Mouse (Mus musculus): Measurements from ENCODE around the gene Hspa8.

DNA sequence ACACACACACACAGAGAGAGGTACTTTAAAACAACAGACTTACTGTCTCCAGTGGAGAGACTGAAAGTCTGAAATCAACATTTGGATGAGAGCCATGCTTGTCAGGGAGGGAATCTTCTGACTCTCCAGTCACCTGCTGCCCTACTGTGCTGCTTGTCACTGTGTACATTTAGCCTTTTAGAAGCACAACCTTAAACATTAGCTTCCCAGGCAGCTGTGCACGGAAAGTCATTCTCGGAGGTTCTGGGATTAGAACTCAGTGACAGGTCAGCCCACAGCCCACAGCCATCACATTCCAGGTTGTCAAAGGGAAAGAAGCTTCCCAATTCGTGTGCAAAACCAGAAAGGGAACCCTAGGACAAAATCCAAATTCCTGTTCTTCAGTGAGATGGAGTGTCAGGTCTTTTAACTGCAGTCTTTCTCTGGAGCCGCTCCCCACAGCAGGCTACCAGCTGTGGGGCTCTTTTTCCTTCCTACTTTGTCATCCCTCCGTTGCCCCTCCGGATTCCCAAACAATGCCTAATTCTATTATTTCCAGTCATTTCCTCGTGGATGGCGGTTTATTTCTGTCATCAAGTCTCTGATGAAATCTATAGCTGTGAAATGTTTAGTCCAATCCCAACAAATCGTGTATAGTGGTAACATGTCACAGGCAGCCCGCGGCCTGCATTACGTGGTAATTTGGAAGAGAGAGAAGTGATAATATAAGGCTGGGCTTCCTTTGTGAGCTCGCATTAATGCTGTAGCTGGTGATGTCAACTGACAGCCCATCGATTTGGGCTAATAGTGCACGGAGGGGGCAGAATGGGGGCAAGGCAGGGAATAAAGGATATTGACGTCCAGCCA, 7.5 kb downstream of the Hspa8 start:
- TF ChIP-seq CTCF (IDR thresholded peaks at IDR 0.05; ENCODE audit: control insufficient read depth, insufficient read depth, insufficient replicate concordance, low read depth, low read length): no peak
- no peak for TF ChIP-seq POLR2A (IDR thresholded peaks at IDR 0.05; ENCODE audit: control insufficient read depth, low read depth, low read length)

All from testis, adult 2 months (tissue).